22 mouse cellular contexts compared by ENCODE assay signal in the genomic region with DNA sequence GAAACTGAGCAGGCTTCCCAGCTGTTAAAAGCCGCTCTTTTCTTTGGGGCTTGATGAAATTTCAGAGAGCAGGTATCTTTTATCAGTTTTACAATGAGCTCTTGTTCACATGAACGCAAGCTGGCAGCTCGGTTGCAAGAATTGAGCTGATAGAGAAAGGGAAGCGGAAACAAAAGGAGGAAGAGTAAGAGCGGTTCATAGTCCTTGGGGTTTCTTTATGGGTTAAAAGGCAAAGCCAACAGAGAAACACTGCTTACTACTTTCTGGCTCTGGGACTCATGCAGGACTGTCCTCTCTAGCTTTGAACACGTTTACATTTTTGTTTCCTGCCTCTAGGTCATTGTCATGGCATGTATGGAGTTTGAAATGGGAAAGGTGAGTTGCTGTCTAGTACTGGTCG. TPM values are rescaled to one million over a fixed set of nuclear protein-coding genes. Genes with fewer than 3 reads are reported as not detected.
DNase-seq lines count a peak whose midpoint lies in the region; ATAC-seq and TF ChIP-seq lines count a peak whose summit lies in the region.
"Had no signal": no experiment of that assay in that cellular context is flagged by ENCODE, and none has a peak within 500 bp of the region (broad histone marks: within the 10 kb centered on the region; RNA-seq: fewer than 3 reads in every experiment).

No protein-coding gene starts in this region.

- no peak for TF ChIP-seq EP300 in lung, postnatal 0 days (IDR thresholded peaks at IDR 0.05)
- TF ChIP-seq EP300 in CH12.LX (IDR thresholded peaks at IDR 0.05; ENCODE audit: low read length): peak; percentile 80

- in situ Hi-C loops in CH12.LX (cut with MboI; ENCODE audit: low pct_ligation_motif_present, low pct_unique_long_range_greater_than_20kb, low sequenced_read_pairs): no loop called here

- ATAC-seq in lung, postnatal 0 days: no peak
- peak; percentile 60; the same call in 1 of the 2 replicates for ATAC-seq in megakaryocyte progenitor cell, adult 5-6 weeks (replicated peaks; ENCODE audit: poor library complexity)
- no peak for ATAC-seq in midbrain, embryonic 16.5 days
- ATAC-seq: forebrain, embryonic 16.5 days; hindbrain, embryonic 16.5 days; inflammation-experienced regulatory T-cells, adult 6 months had no signal

- no peak overlapping the region for H3K4me3 ChIP-seq in lung, postnatal 0 days (ENCODE audit: low read depth, low read length)
- no peak overlapping the region for H3K4me3 ChIP-seq in CH12.LX (replicated peaks in 1 of 3; ENCODE audit: low read depth in 2 of 3, low read length in 2 of 3, poor library complexity in 1 of 3)
- H3K4me3 ChIP-seq in bone marrow macrophage, adult 2 months (ENCODE audit: insufficient read depth, low read length): no peak overlapping the region
- H3K4me3 ChIP-seq in midbrain, embryonic 16.5 days (ENCODE audit: low read depth, low read length): no peak overlapping the region
- H3K4me3 ChIP-seq: embryonic facial prominence, embryonic 13.5 days; forebrain, embryonic 12.5 days; heart, embryonic 13.5 days; hindbrain, embryonic 12.5 days had no signal

- no peak overlapping the region for H3K9ac ChIP-seq in lung, postnatal 0 days (replicated peaks; ENCODE audit: low read depth)
- H3K9ac ChIP-seq in CH12.LX (ENCODE audit: insufficient read depth, low read depth): peak overlapping the region; percentile 58
- H3K9ac ChIP-seq in midbrain, embryonic 16.5 days (ENCODE audit: low read depth, low read length): no peak overlapping the region
- H3K9ac ChIP-seq: embryonic facial prominence, embryonic 13.5 days; forebrain, embryonic 12.5 days; heart, embryonic 13.5 days; hindbrain, embryonic 12.5 days had no signal

- no peak overlapping the region for H3K27ac ChIP-seq in lung, postnatal 0 days (ENCODE audit: low read length)
- H3K27ac ChIP-seq in CH12.LX (ENCODE audit: insufficient read depth, low read depth): peak overlapping the region; percentile 89
- H3K27ac ChIP-seq in bone marrow macrophage, adult 2 months (ENCODE audit: insufficient read depth, low read depth, low read length): peak overlapping the region; percentile 70
- H3K27ac ChIP-seq in midbrain, embryonic 16.5 days (ENCODE audit: low read length): no peak overlapping the region
- H3K27ac ChIP-seq: embryonic facial prominence, embryonic 13.5 days; forebrain, embryonic 12.5 days; heart, embryonic 13.5 days; hindbrain, embryonic 12.5 days had no signal

- no peaks in the 10 kb centered on the region for H3K36me3 ChIP-seq in lung, postnatal 0 days (ENCODE audit: insufficient read depth, low read length)
- peaks cover 54 to 73% of the 10 kb centered on the region in 2 experiments for H3K36me3 ChIP-seq in CH12.LX (replicated peaks in 1 of 2; ENCODE audit: control insufficient read depth in 1 of 2, insufficient read depth in 1 of 2, low read length in 1 of 2)
- H3K36me3 ChIP-seq in midbrain, embryonic 16.5 days (ENCODE audit: control insufficient read depth, insufficient read depth, low read length): no peaks in the 10 kb centered on the region
- H3K36me3 ChIP-seq: embryonic facial prominence, embryonic 13.5 days; forebrain, embryonic 12.5 days; G1E; heart, embryonic 13.5 days; hindbrain, embryonic 12.5 days had no signal

- DNase-seq in lung, postnatal 0 days (ENCODE audit: low spot score): peak; percentile 12
- DNase-seq in lung, postnatal 14 days: no peak
- no peak for DNase-seq in CH12.LX (ENCODE audit: extremely low read depth)
- no peak for DNase-seq in kidney, postnatal 4 days
- no peak for DNase-seq in adrenal gland, adult (ENCODE audit: inconsistent age in 2 of 2, low spot score in 1 of 2)
- DNase-seq: adrenal gland, postnatal 10 days; cerebellum, adult 11-12 months; cerebellum, adult 9-10 months; cerebellum, postnatal 25 days; gastrocnemius, postnatal 14 days; heart, postnatal 4 days had no signal

- WGBS in lung, postnatal 0 days: 56% methylated on average over 7 of the region's 7 CpGs
- WGBS in midbrain, embryonic 16.5 days: 76% methylated on average over 7 of the region's 7 CpGs

- no peak for TF ChIP-seq CTCF in lung, postnatal 0 days (IDR thresholded peaks at IDR 0.05)
- no peak for TF ChIP-seq CTCF in CH12.LX (conservative IDR thresholded peaks at IDR 0.05 in 1 of 2, IDR thresholded peaks at IDR 0.05 in 1 of 2; ENCODE audit: low read depth in 2 of 2, low read length in 2 of 2)
- no peak for TF ChIP-seq CTCF in bone marrow macrophage, adult 2 months (IDR thresholded peaks at IDR 0.05; ENCODE audit: low read depth, low read length)

- H3K4me1 ChIP-seq in lung, postnatal 0 days (ENCODE audit: insufficient read depth, low read depth, low read length): no peaks in the 10 kb centered on the region
- peaks cover 22 to 75% of the 10 kb centered on the region in 2 experiments for H3K4me1 ChIP-seq in CH12.LX (ENCODE audit: control insufficient read depth in 1 of 2, insufficient read depth in 2 of 2)
- H3K4me1 ChIP-seq in bone marrow macrophage, adult 2 months (ENCODE audit: control insufficient read depth, insufficient read depth, low read length): peaks cover 29% of the 10 kb centered on the region
- H3K4me1 ChIP-seq in midbrain, embryonic 16.5 days (ENCODE audit: control insufficient read depth, insufficient read depth, low read length): no peaks in the 10 kb centered on the region
- H3K4me1 ChIP-seq: embryonic facial prominence, embryonic 13.5 days; forebrain, embryonic 12.5 days; heart, embryonic 13.5 days; hindbrain, embryonic 12.5 days had no signal

- dilution Hi-C loops in CH12.LX (cut with MboI; ENCODE audit: extremely low pct_ligation_motif_present, extremely low pct_unique_long_range_greater_than_20kb, low sequenced_read_pairs): no loop called here

- no peak overlapping the region for H3K4me2 ChIP-seq in lung, postnatal 0 days (replicated peaks; ENCODE audit: low read depth, low read length)
- H3K4me2 ChIP-seq in CH12.LX (ENCODE audit: insufficient read depth, low read depth, poor library complexity, severe bottlenecking): peak overlapping the region; percentile 85
- no peak overlapping the region for H3K4me2 ChIP-seq in midbrain, embryonic 16.5 days (ENCODE audit: low read length)
- H3K4me2 ChIP-seq: embryonic facial prominence, embryonic 13.5 days; forebrain, embryonic 12.5 days; heart, embryonic 13.5 days; hindbrain, embryonic 12.5 days had no signal

- H3K9me3 ChIP-seq in lung, postnatal 0 days (ENCODE audit: low read length): no peaks in the 10 kb centered on the region
- peaks cover 4% of the 10 kb centered on the region for H3K9me3 ChIP-seq in CH12.LX (replicated peaks; ENCODE audit: low read length)
- no peaks in the 10 kb centered on the region for H3K9me3 ChIP-seq in midbrain, embryonic 16.5 days (replicated peaks; ENCODE audit: control insufficient read depth, low read length, poor library complexity, severe bottlenecking)
- H3K9me3 ChIP-seq: embryonic facial prominence, embryonic 13.5 days; forebrain, embryonic 12.5 days; G1E; heart, embryonic 13.5 days; hindbrain, embryonic 12.5 days had no signal

- H3K27me3 ChIP-seq in lung, postnatal 0 days (replicated peaks; ENCODE audit: insufficient read depth, low read length): no peaks in the 10 kb centered on the region
- H3K27me3 ChIP-seq in CH12.LX (replicated peaks): no peaks in the 10 kb centered on the region
- no peaks in the 10 kb centered on the region for H3K27me3 ChIP-seq in midbrain, embryonic 16.5 days (ENCODE audit: control insufficient read depth, insufficient read depth, low read depth, low read length)
- H3K27me3 ChIP-seq: embryonic facial prominence, embryonic 13.5 days; forebrain, embryonic 12.5 days; heart, embryonic 13.5 days; hindbrain, embryonic 12.5 days had no signal

- no peak; the same call in 1 of the 2 replicates for TF ChIP-seq POLR2A in CH12.LX (IDR thresholded peaks at IDR 0.05; ENCODE audit: low read depth, low read length)
- no peak for TF ChIP-seq POLR2A in bone marrow macrophage, adult 2 months (IDR thresholded peaks at IDR 0.05; ENCODE audit: borderline replicate concordance, low read depth, low read length)

- peaks cover 45% of the 10 kb centered on the region for H3K79me2 ChIP-seq in CH12.LX (replicated peaks; ENCODE audit: control insufficient read depth, extremely low read depth, insufficient read depth, poor library complexity, severe bottlenecking)

- no peak for TF ChIP-seq RAD21 in CH12.LX (IDR thresholded peaks at IDR 0.05; ENCODE audit: low read depth, low read length)

TF ChIP-seq in CH12.LX, 34 proteins besides CTCF, POLR2A, EP300 and RAD21 (continues in another document):
- TF ChIP-seq ZMIZ1 (IDR thresholded peaks at IDR 0.05; ENCODE audit: low read depth, low read length) (no peak), MAFK (IDR thresholded peaks at IDR 0.05; ENCODE audit: insufficient replicate concordance, low read length) (no peak)

RNA-seq across cellular contexts. Expression of gene Ptpn22, which starts 14.7 kb away (rescaled TPM):
- polyA plus RNA-seq in lung, postnatal 0 days (2015; fragmentation: Nextera tagmentation; extraction: Ambion mirVana): 1.5 and 2.4 TPM in 2 replicates
- 21.9 and 26.7 TPM in 2 replicates for total RNA-seq in CH12.LX (2012; rRNA removed)
- total RNA-seq in CH12.LX (2014; rRNA removed): 46.9 and 49.7 TPM in 2 replicates
- polyA plus RNA-seq in CH12.LX (2012; ENCODE audit: insufficient read length, low read depth): 67.9 and 90.9 TPM in 2 replicates
- 76.0 and 78.0 TPM in 2 replicates for polyA plus RNA-seq in bone marrow macrophage, adult 2 months (2012; ENCODE audit: insufficient read depth, insufficient read length, missing spikeins)
- total RNA-seq in megakaryocyte progenitor cell, adult 5-6 weeks (2015): 78.1 and 81.2 TPM in 2 replicates
- total RNA-seq in megakaryocyte progenitor cell, adult 5-6 weeks (2017): 45.3 and 57.6 TPM in 2 replicates
- polyA plus RNA-seq in midbrain, embryonic 16.5 days (2015; fragmentation: Nextera tagmentation; extraction: Ambion mirVana): 0.39 and 0.62 TPM in 2 replicates
- polyA plus RNA-seq: G1E had no signal

RNA-seq across cellular contexts. Expression of gene Rsbn1, which starts 39.6 kb away (rescaled TPM):
- polyA plus RNA-seq in lung, postnatal 0 days (2015; fragmentation: Nextera tagmentation; extraction: Ambion mirVana): 10.4 and 10.9 TPM in 2 replicates
- total RNA-seq in CH12.LX (2012; rRNA removed) (13.0 and 13.4 TPM in 2 replicates), CH12.LX (2014; rRNA removed) (19.6 and 23.5 TPM in 2 replicates)
- polyA plus RNA-seq in CH12.LX (2012; ENCODE audit: insufficient read length, low read depth): 13.8 and 14.5 TPM in 2 replicates
- polyA plus RNA-seq in bone marrow macrophage, adult 2 months (2012; ENCODE audit: insufficient read depth, insufficient read length, missing spikeins): 12.6 and 13.4 TPM in 2 replicates
- total RNA-seq in megakaryocyte progenitor cell, adult 5-6 weeks (2015): 56.7 and 62.2 TPM in 2 replicates
- total RNA-seq in megakaryocyte progenitor cell, adult 5-6 weeks (2017): 52.8 and 57.6 TPM in 2 replicates
- 22.3 and 22.8 TPM in 2 replicates for polyA plus RNA-seq in midbrain, embryonic 16.5 days (2015; fragmentation: Nextera tagmentation; extraction: Ambion mirVana)

RNA-seq across cellular contexts. Expression of gene Bcl2l15, which starts 41.9 kb away (rescaled TPM):
- 0.31 and 0.88 TPM in 2 replicates for polyA plus RNA-seq in lung, postnatal 0 days (2015; fragmentation: Nextera tagmentation; extraction: Ambion mirVana)
- total RNA-seq in CH12.LX (2012; rRNA removed) (12.2 and 19.3 TPM in 2 replicates), CH12.LX (2014; rRNA removed) (22.4 and 23.0 TPM in 2 replicates)
- 24.8 and 24.9 TPM in 2 replicates for polyA plus RNA-seq in CH12.LX (2012; ENCODE audit: insufficient read length, low read depth)
- not detected in 2 replicates for polyA plus RNA-seq in bone marrow macrophage, adult 2 months (2012; ENCODE audit: insufficient read depth, insufficient read length, missing spikeins)
- 0.51 and 1.9 TPM in 2 replicates for total RNA-seq in megakaryocyte progenitor cell, adult 5-6 weeks (2015)
- total RNA-seq in megakaryocyte progenitor cell, adult 5-6 weeks (2017): 0.20 and 1.9 TPM in 2 replicates
- 0.31 and 0.36 TPM in 2 replicates for polyA plus RNA-seq in midbrain, embryonic 16.5 days (2015; fragmentation: Nextera tagmentation; extraction: Ambion mirVana)
- total RNA-seq: heart, postnatal 4 days had no signal
- polyA plus RNA-seq: G1E; heart, embryonic 13.5 days; hindbrain, embryonic 12.5 days had no signal

Comparison
In these comparisons a context has a peak if more than half of its experiments do, and no peak if none do; other contexts are left out.
1. H3K27ac ChIP-seq: peak in CH12.LX (single experiment) and bone marrow macrophage, adult 2 months (single experiment); none in lung, postnatal 0 days (single experiment) and midbrain, embryonic 16.5 days (single experiment).
2. RNA of gene Ptpn22, which starts 14.7 kb away (polyA plus RNA-seq): 67.9 to 90.9 TPM in CH12.LX and 76.0 to 78.0 TPM in bone marrow macrophage, adult 2 months; 1.5 to 2.4 TPM in lung, postnatal 0 days and 0.39 to 0.62 TPM in midbrain, embryonic 16.5 days; every median in the first group is over 10 times any median in the second.
3. RNA of gene Bcl2l15, which starts 41.9 kb away (polyA plus RNA-seq): 24.8 to 24.9 TPM in CH12.LX; 0.31 to 0.88 TPM in lung, postnatal 0 days, 0.31 to 0.36 TPM in midbrain, embryonic 16.5 days and not detected in bone marrow macrophage, adult 2 months; every median in the first group is over 10 times any median in the second.